Mouse (Mus musculus) R1 (cell line): Measurements from ENCODE around the gene Prps1l1.

Experiments used
- DNase-seq: peaks from one replicate; pipeline ENCODE4 v3.0.0-alpha.2; 2018; ENCODE audit warnings: low read depth, low spot score

Gene Prps1l1

DNA sequence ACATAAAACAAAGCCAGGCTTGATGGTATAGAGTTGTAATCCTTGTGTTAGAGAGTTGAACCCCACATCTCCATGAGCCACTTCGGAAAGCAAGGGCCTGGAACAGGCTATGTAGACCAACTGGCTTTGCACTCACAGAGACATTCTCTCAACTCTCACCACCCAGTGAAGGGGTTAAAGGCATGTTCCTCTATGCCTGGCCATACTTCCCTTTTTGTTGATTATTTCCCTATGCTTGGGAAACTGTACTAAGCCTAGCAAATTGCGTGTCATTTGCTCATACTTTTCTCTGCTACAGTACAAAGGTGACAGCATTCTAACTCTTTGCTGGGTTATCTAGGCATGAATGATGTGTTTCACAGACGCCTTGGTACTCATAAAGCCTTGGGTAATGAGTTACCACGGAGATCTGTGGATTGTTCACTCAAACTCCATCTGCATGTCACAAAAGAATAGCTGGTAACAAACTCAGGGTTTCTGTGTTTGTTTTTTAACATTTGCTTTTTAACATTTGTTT is 41.4 kb downstream of the Prps1l1 start:
- no peak for DNase-seq

DNA sequence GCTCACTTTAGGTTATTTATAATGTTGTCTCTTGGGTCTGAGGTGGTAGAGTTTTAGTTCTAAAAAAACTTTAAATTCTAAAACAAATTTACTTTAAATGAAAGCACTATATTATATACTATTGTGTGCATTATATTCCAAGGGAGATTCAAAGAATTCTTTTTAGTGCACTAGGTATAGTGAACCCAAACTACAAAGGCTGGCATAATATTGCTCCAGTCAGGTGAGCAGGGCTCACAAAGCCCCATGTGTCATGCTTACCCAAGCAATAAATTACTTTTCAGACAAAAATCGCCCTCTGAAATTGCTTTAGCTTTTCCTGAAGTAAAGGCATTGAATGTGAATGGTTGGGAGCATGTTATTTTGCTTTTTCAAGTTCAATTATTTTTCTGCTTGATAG is 43.0 kb downstream of the Prps1l1 start:
- DNase-seq, result no peak
